Mouse (Mus musculus) thymus, adult 2 months (tissue): ENCODE results near the gene Apbb2.

Experiments
- CTCF ChIP-seq: fragments of 200-500 bp; IDR thresholded peaks from 2 replicates; pipeline ENCODE4 v1.5.1; 2012; ENCODE audit warnings: mild to moderate bottlenecking, control low read depth, low read length, moderate library complexity, borderline replicate concordance; ENCODE audit not compliant: control insufficient read depth, poor library complexity, insufficient read depth; ENCODE audit errors: extremely low read depth
- POLR2A ChIP-seq: fragments of 200-500 bp; IDR thresholded peaks from 2 replicates; pipeline ENCODE4 v1.6.1; 2012; ENCODE audit warnings: mild to moderate bottlenecking, low read length, control low read depth, moderate library complexity; ENCODE audit not compliant: control insufficient read depth, poor library complexity, insufficient read depth; ENCODE audit errors: extremely low read depth

- TF ChIP-seq POLR2A (no peak), CTCF (no peak)
Measured at GRCm38 (mm10) chr5:66609306-66609705, 9.3 kb downstream of the Apbb2 start.
